Mouse (Mus musculus) CD4-positive helper T cell, adult 2 months (primary cell): ENCODE measurements around the gene Dnajb8.

ENCODE experiments used
- DNase-seq: peaks from one replicate; pipeline ENCODE4 v3.0.0-alpha.2; 2012; ENCODE audit warnings: low read depth, missing footprints, low spot score

The Dnajb8 gene

DNA sequence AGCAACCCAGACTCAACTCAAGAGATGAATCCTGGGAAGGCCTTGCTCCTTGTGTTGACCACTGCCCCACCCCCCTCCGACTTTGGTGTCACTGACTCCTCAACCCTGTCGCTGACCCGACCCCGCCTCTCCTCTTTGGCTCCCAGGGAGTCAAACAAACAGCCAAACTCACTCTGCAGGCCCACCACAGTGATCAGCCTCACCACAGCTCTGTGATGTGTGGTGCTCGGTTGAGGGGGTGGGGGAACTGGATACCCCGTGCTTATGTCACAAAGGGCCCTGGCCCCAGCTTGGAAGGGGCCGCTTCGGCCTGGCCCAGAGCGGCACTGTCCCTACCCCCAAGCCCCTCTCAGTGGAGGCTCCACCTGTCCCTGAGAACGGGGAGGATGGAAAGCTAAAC, at the start of gene Dnajb8:
TSS of gene Dnajb8 (plus strand) at position 301 of the 400 bp plus-strand sequence.
- no peak for DNase-seq

GRCm38 (mm10) chr6:88174191-88174590, 47.9 kb upstream of the Dnajb8 start:
- no peak for DNase-seq

- no peak for DNase-seq
Measured at GRCm38 (mm10) chr6:88174676-88175075, 47.4 kb upstream of the Dnajb8 start.

DNA sequence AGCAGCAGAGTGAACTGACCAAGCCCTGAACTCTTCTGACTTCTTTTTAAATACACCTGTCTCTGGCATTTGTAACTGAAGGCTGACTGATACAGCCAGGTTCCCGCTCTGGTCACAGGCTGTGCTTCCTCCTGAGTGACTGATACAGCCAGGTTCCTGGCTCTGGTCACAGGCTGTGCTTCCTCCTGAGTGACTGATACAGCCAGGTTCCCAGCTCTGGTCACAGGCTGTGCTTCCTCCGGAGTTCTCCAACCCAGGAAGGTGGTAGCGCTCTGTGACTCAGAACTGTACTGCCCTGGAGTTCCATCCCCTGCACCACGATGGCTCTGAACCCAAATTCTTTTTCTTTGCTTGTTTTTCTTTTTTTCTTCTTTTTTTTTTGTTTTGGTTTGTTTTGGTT, 37.4 kb upstream of the Dnajb8 start:
- DNase-seq, result no peak

GRCm38 (mm10) chr6:88188148-88188547, 33.9 kb upstream of the Dnajb8 start:
- DNase-seq, result no peak

GRCm38 (mm10) chr6:88189312-88190042, 32.6 kb upstream of the Dnajb8 start:
- DNase-seq, result peak; percentile 65

DNA sequence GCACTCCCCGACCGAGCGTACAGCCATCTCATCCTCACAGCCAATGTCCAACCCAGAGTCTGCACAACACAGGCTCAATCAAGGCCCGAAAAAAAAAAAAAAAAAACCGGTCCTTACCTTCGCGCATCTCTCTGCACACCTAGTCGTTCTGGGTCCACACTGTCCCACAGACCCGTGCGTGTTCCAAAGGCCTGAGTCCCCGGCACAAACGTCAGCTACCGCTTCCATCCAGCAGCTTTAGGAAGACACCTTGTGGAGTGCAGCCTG, 32.1 kb upstream of the Dnajb8 start:
- DNase-seq, result no peak

GRCm38 (mm10) chr6:88190310-88191023, 31.6 kb upstream of the Dnajb8 start:
- no peak for DNase-seq

DNA sequence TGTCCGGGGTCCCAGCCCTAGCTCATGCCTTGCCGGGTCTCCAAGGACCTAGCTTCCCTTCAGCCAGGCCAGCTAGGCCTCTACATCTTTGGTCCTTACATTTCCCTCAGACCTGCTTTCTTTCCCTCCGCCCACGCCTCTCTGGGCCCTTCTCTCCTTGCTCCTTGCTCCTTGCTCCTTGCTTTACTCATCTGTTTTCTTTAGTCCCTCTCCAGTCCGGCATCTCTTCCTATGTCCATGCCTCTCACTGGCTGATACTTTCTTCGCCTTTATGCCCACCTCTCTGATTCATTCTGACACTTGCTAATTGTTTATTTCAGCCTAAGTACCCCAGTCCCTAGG, 31.1 kb upstream of the Dnajb8 start:
- no peak for DNase-seq

DNA sequence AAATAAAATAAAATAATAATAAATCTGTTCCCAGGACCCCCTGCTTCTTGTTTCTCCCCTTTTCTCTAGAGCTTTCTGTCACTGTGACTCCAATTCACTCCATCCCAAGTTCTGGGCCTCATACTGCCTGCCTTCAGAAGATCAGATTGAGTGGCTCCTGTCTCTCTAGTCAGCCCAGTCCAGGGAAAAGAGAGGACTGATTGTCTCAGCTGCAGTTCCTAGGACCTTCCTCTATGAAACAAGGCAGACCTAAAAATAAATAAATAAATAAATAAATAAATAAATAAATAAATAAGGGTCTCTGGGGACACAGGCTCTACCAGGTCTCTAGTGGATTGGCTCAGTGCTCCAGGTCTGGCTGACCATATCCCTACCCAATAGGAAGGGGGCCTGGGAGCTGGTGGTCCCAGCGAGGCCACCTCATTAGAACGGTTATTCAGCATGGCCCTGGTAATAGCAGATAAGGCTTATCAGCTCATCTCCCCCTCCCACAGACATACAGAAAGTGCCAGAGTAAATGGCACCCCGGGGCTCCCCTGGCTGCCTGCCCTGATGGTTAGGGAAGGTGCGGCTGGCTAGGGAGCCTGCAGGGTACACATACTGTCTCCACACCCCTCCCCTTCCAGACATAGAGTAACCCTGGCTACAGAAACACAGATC, 30.5 kb upstream of the Dnajb8 start:
- no peak for DNase-seq

- no peak for DNase-seq
Measured at GRCm38 (mm10) chr6:88192756-88193155, 29.3 kb upstream of the Dnajb8 start.

DNA sequence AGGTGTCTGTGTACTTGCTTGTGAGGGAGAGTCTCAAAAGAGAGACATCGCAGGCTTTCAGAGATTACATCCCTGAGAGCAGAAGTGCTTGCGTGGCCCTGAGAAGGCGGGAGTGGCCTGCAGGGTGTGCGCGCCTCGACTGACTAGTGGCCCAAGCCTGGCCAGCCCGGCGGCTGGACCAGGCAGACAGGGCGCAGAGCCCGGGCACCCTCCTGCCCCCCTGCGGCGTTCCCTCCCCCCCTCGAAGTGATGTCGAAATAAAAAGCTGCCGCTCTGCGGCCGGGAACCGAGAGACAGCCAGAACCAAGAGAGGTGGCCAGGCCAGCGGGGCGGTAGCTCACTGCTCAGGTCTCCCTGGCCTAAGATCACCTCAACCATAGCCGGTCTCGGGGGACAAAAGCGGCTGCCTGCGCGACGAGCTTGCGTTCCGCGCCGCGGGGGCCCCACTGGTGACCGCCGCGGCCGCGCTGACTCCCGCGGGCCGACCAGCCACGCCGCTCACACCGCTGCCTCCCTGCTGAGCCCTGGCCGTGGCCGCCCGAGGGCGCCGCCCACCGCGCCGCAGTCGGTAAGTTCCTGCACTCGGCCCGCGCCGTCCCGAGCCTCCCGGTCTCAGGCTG, 28.5 kb upstream of the Dnajb8 start, which contains the start of gene Gata2:
TSS of gene Gata2 (plus strand) at position 459 of the 620 bp plus-strand sequence.
- no peak for DNase-seq

GRCm38 (mm10) chr6:88194053-88194977, 27.8 kb upstream of the Dnajb8 start:
- DNase-seq, result no peak

DNA sequence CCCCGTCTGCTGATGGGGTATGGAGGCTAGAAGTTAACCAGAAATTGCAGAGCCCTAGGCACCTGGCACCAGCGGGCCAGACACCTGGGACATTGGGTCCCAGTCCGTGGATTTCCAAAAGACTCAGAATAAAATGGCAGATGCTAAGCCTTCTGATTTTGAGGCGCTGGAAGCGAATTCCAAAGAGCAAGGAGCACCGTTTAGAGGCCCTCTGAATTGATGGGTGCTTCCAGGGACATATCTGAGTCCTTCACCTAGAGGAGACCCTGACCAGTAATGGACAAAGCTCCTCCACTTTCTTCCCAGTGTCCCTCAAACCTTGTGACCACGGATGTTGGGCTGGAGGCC, 27.1 kb upstream of the Dnajb8 start:
- DNase-seq, result no peak

DNA sequence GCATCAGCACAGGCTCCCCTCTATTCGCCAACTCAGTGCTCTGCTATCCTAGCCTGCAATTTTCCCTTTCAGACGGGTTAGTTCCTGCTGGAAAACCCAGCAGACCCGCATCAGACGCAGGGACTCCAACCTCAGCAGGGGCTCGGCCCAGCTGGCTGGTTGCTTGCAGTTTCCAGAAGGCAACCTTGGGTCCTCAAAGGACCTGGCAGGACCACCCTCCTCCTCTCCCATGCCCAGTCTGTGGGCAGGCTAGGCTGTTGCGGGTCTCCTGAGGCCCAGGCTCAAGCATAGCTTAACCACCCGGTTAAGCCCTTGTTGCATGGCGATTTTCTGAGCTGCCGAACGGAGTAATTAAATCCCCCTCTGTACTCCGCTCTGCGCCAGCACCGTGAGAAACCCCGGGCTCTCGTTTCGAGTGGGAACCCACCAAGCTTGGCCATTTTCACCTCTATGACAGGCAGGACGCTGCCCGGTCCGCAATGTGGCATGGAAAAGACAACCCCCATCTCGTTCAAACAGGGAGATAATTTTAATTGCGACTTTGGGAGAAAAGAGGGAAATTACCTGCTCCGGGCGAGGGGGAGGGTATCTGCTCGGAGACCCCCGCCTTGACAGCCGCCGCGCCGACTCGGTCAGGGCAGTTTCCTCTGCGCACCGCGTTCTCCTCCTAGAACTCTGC, 25.9 kb upstream of the Dnajb8 start:
- DNase-seq, result no peak

- DNase-seq, result no peak
Measured at GRCm38 (mm10) chr6:88196733-88197312, 25.2 kb upstream of the Dnajb8 start.

GRCm38 (mm10) chr6:88197313-88198069, 24.6 kb upstream of the Dnajb8 start:
- no peak for DNase-seq

DNA sequence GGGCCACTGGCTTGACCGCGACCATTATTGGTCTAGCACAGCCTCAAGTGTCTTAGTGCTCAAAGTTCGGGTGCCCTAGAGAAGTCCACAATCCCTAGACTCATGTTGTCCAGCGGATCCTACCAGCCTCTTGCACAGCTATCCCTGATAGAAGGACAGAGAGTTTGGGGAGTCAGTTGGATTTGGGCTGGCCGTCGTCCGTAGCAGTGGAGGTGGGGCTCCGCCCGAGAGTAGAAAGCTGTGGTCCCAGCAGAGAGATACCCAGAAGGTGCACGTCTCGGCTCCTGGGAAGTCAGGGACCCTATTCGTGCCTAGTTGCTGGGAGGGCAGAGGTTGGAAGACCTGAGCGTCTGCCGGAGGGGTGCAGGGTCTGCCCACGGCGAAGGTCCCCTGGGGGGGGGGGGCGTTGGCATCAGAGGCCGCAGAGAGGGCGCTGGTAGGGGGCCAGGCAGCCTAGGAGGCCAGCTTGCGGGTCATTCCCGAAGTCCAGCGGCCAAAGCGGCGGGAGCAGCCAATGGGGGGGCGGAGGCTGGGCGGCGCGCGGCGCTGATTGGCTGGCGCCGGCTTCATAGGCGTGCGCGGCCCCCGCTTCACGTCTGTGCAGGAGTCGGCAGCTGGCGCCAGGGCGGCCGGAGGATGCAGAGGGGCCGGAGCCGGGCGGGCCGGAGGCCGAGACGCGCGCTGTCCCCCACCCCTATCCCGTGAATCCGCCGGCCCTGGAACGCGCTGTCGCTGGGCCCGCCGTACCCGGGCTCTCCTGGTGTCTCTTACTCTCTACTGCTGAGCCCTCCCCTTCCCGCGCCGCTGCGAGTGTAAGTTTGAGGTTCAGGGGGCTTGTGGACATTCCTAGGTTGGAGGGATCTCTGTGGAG, 23.8 kb upstream of the Dnajb8 start:
- DNase-seq, result no peak
